ENCODE assay signal across 19 mouse cellular contexts in genomic region chr9:96632756-96633155, GRCm38 (mm10). TPM values are rescaled to one million over a fixed set of nuclear protein-coding genes. Genes with fewer than 3 reads are reported as not detected.
A peak's percentile ranks its signal among the peaks of the same experiment; 100 is the strongest.
DNase-seq lines count a peak whose midpoint lies in the region; ATAC-seq and TF ChIP-seq lines count a peak whose summit lies in the region.
"Had no signal": no experiment of that assay in that cellular context is flagged by ENCODE, and none has a peak within 500 bp of the region (broad histone marks: within the 10 kb centered on the region; RNA-seq: fewer than 3 reads in every experiment).

No protein-coding gene starts in this region.

- no peak overlapping the region for H3K27ac ChIP-seq in kidney, embryonic 14.5 days (ENCODE audit: low read depth, low read length)
- no peak overlapping the region for H3K27ac ChIP-seq in thymus, adult 2 months (ENCODE audit: control insufficient read depth, insufficient read depth, low read length)
- H3K27ac ChIP-seq: forebrain, embryonic 10.5 days; hindbrain, embryonic 15.5 days; limb, embryonic 13.5 days; liver, embryonic 13.5 days; midbrain, embryonic 12.5 days; neural tube, embryonic 13.5 days had no signal

- no peak overlapping the region for H3K9ac ChIP-seq in kidney, embryonic 14.5 days (ENCODE audit: low read depth, low read length)
- H3K9ac ChIP-seq: embryonic facial prominence, embryonic 15.5 days; hindbrain, embryonic 15.5 days; limb, embryonic 13.5 days; liver, embryonic 13.5 days; neural tube, embryonic 13.5 days had no signal

- WGBS in kidney, embryonic 14.5 days, result 59% methylated on average over 7 of the region's 7 CpGs
- WGBS in lung, adult 2 months, result 70% methylated on average over 7 of the region's 7 CpGs
- WGBS in thymus, adult 2 months, result 74% methylated on average over 7 of the region's 7 CpGs

- H3K4me1 ChIP-seq in kidney, embryonic 14.5 days (ENCODE audit: control insufficient read depth, insufficient read depth, low read length), result peaks cover 7% of the 10 kb centered on the region; the same call in 1 of the 2 replicates
- peaks cover 5% of the 10 kb centered on the region for H3K4me1 ChIP-seq in lung, adult 2 months (ENCODE audit: control insufficient read depth, insufficient read depth, low read length)
- H3K4me1 ChIP-seq in thymus, adult 2 months (replicated peaks; ENCODE audit: control insufficient read depth, insufficient read depth, low read length), result peaks cover 20% of the 10 kb centered on the region

- no peak for TF ChIP-seq POLR2A in lung, adult 2 months (IDR thresholded peaks at IDR 0.05; ENCODE audit: borderline replicate concordance, extremely low read depth, low read depth, low read length)
- no peak for TF ChIP-seq POLR2A in thymus, adult 2 months (IDR thresholded peaks at IDR 0.05; ENCODE audit: control insufficient read depth, extremely low read depth, insufficient read depth, low read length, poor library complexity)

- no peaks in the 10 kb centered on the region for H3K27me3 ChIP-seq in kidney, embryonic 14.5 days (ENCODE audit: control insufficient read depth, insufficient read depth, low read length)
- no peaks in the 10 kb centered on the region for H3K27me3 ChIP-seq in thymus, adult 2 months (ENCODE audit: control insufficient read depth, insufficient read depth, low read length)
- H3K27me3 ChIP-seq: embryonic facial prominence, embryonic 15.5 days; limb, embryonic 13.5 days had no signal

- H3K4me2 ChIP-seq in kidney, embryonic 14.5 days (replicated peaks; ENCODE audit: low read depth, low read length), result no peak overlapping the region
- H3K4me2 ChIP-seq: hindbrain, embryonic 15.5 days; limb, embryonic 13.5 days; neural tube, embryonic 13.5 days had no signal

- H3K36me3 ChIP-seq in kidney, embryonic 14.5 days (ENCODE audit: control insufficient read depth, insufficient read depth, low read length), result no peaks in the 10 kb centered on the region
- H3K36me3 ChIP-seq in thymus, adult 2 months (ENCODE audit: control insufficient read depth, insufficient read depth, low read length), result no peaks in the 10 kb centered on the region
- H3K36me3 ChIP-seq: embryonic facial prominence, embryonic 15.5 days; forebrain, embryonic 10.5 days; hindbrain, embryonic 15.5 days; limb, embryonic 13.5 days; liver, embryonic 13.5 days; midbrain, embryonic 12.5 days; neural tube, embryonic 13.5 days had no signal

- TF ChIP-seq CTCF in lung, adult 2 months (IDR thresholded peaks at IDR 0.05; ENCODE audit: insufficient read depth, low read length), result no peak
- TF ChIP-seq CTCF in thymus, adult 2 months (IDR thresholded peaks at IDR 0.05; ENCODE audit: borderline replicate concordance, control insufficient read depth, extremely low read depth, insufficient read depth, low read length, poor library complexity), result no peak

- intact Hi-C loops in left cerebral cortex, postnatal 25 days (cut with DNase I), result no loop called here

- ATAC-seq in kidney, embryonic 14.5 days (ENCODE audit: low FRiP score, low TSS enrichment), result no peak

- no peaks in the 10 kb centered on the region for H3K9me3 ChIP-seq in kidney, embryonic 14.5 days (ENCODE audit: control insufficient read depth, low read length)
- H3K9me3 ChIP-seq: embryonic facial prominence, embryonic 15.5 days; forebrain, embryonic 10.5 days; hindbrain, embryonic 15.5 days; limb, embryonic 13.5 days; liver, embryonic 13.5 days; midbrain, embryonic 12.5 days; neural tube, embryonic 13.5 days had no signal

- no peak overlapping the region for H3K4me3 ChIP-seq in kidney, embryonic 14.5 days (ENCODE audit: low read length)
- no peak overlapping the region for H3K4me3 ChIP-seq in lung, adult 2 months (replicated peaks; ENCODE audit: extremely low read depth, low read depth, low read length)
- H3K4me3 ChIP-seq in thymus, adult 2 months (ENCODE audit: control insufficient read depth, insufficient read depth, low read length), result no peak overlapping the region
- H3K4me3 ChIP-seq: forebrain, embryonic 10.5 days; hindbrain, embryonic 15.5 days; limb, embryonic 13.5 days; midbrain, embryonic 12.5 days; neural tube, embryonic 13.5 days had no signal

- peak; percentile 42 for DNase-seq in kidney, adult 18-20 months
- peak; percentile 61 to 64 for DNase-seq in kidney, adult 8-10 months
- DNase-seq in kidney, postnatal 25 days, result peak; percentile 59 to 85
- no peak for DNase-seq in lung, adult 2 months
- DNase-seq in thymus, adult 2 months, result no peak
- DNase-seq in left cerebral cortex, postnatal 25 days (ENCODE audit: low spot score in 2 of 2), result no peak
- DNase-seq: adrenal gland, postnatal 14 days; cerebellum, postnatal 36 days; heart, adult 18-20 months; heart, postnatal 36 days; liver, embryonic 13.5 days; right cerebral cortex, postnatal 25 days had no signal

RNA-seq across cellular contexts. Expression of gene Rasa2, which starts 1.3 kb away (rescaled TPM):
- polyA plus RNA-seq in kidney, embryonic 14.5 days (2014; fragmentation: Nextera tagmentation; extraction: Ambion mirVana), result 14.5 and 18.9 TPM in 2 replicates
- 1.4 and 2.3 TPM in 2 replicates for polyA plus RNA-seq in lung, adult 2 months (2012; rRNA removed)
- 6.5 and 7.4 TPM in 2 replicates for polyA plus RNA-seq in thymus, adult 2 months (2012; rRNA removed)
- 10 to 100 TPM; 33.6 to 33.7 TPM for total RNA-seq in left cerebral cortex, postnatal 25 days (2021)

Comparison
In these comparisons a context has a peak if more than half of its experiments do, and no peak if none do; other contexts are left out.
1. DNase-seq: peak in kidney, adult 18-20 months (single experiment), kidney, adult 8-10 months (2 of 2) and kidney, postnatal 25 days (2 of 2); none in lung, adult 2 months (single experiment), thymus, adult 2 months (single experiment) and left cerebral cortex, postnatal 25 days (0 of 2).